Mouse (Mus musculus): ENCODE measurements around the gene Cadm1. TPM values are rescaled to one million over a fixed set of nuclear protein-coding genes. Genes with fewer than 3 reads are reported as not detected.

The Cadm1 gene
- polyA plus RNA-seq, 1 experiment: 70.3 TPM

- TF ChIP-seq EP300 (IDR thresholded peaks at IDR 0.05; ENCODE audit: insufficient read depth, low read depth, low read length): no peak
- no peak for TF ChIP-seq CTCF (IDR thresholded peaks at IDR 0.05; ENCODE audit: low read depth, low read length)
- TF ChIP-seq POLR2A (IDR thresholded peaks at IDR 0.05; ENCODE audit: insufficient read depth, low read length): no peak
- Histone ChIP-seq H3K36me3 (ENCODE audit: control insufficient read depth, insufficient read depth, low read length, poor library complexity, severe bottlenecking) (no peaks in the 10 kb centered on the region), H3K27me3 (ENCODE audit: control insufficient read depth, insufficient read depth, low read length, poor library complexity, severe bottlenecking) (0 out of 2 replicates have a peak, but pooled peaks cover 2% of the 10 kb centered on the region), H3K4me3 (ENCODE audit: low read depth, low read length) (peak overlapping the region; percentile 85), H3K27ac (ENCODE audit: insufficient read depth, low read length) (no peak overlapping the region), H3K9ac (ENCODE audit: low read depth, poor library complexity, severe bottlenecking) (peak overlapping the region; percentile 58), H3K4me1 (ENCODE audit: control insufficient read depth, insufficient read depth, low read length) (no peaks in the 10 kb centered on the region), H3K9me3 (replicated peaks; ENCODE audit: control insufficient read depth, insufficient read depth, low read length, poor library complexity, severe bottlenecking) (no peaks in the 10 kb centered on the region; the same call in 1 of the 2 replicates)
These were observed 791 bp upstream of the Cadm1 start for GRCm38 (mm10) chr9:47529182-47529581.

- no peak overlapping the region for H3K27ac ChIP-seq (ENCODE audit: insufficient read depth, low read length)
- H3K4me3 ChIP-seq (ENCODE audit: low read depth, low read length): peak overlapping the region; percentile 71
- TF ChIP-seq EP300 (IDR thresholded peaks at IDR 0.05; ENCODE audit: insufficient read depth, low read depth, low read length): no peak
- no peak for TF ChIP-seq POLR2A (IDR thresholded peaks at IDR 0.05; ENCODE audit: insufficient read depth, low read length)
- no peak for TF ChIP-seq CTCF (IDR thresholded peaks at IDR 0.05; ENCODE audit: low read depth, low read length)
- H3K36me3 ChIP-seq (ENCODE audit: control insufficient read depth, insufficient read depth, low read length, poor library complexity, severe bottlenecking): no peaks in the 10 kb centered on the region; the same call in 1 of the 2 replicates
- H3K27me3 ChIP-seq (ENCODE audit: control insufficient read depth, insufficient read depth, low read length, poor library complexity, severe bottlenecking): 0 out of 2 replicates have a peak, but pooled peaks cover 2% of the 10 kb centered on the region
- H3K4me1 ChIP-seq (ENCODE audit: control insufficient read depth, insufficient read depth, low read length): no peaks in the 10 kb centered on the region
- H3K9me3 ChIP-seq (replicated peaks; ENCODE audit: control insufficient read depth, insufficient read depth, low read length, poor library complexity, severe bottlenecking): no peaks in the 10 kb centered on the region; the same call in 1 of the 2 replicates
- H3K9ac ChIP-seq (ENCODE audit: low read depth, poor library complexity, severe bottlenecking): peak overlapping the region; percentile 89
These were observed 560 bp downstream of the Cadm1 start for GRCm38 (mm10) chr9:47530544-47530921.

- no peaks in the 10 kb centered on the region; the same call in 1 of the 2 replicates for H3K36me3 ChIP-seq (ENCODE audit: control insufficient read depth, insufficient read depth, low read length, poor library complexity, severe bottlenecking)
- H3K27ac ChIP-seq (ENCODE audit: insufficient read depth, low read length): no peak overlapping the region
- H3K27me3 ChIP-seq (ENCODE audit: control insufficient read depth, insufficient read depth, low read length, poor library complexity, severe bottlenecking): 0 out of 2 replicates have a peak, but pooled peaks cover 2% of the 10 kb centered on the region
- H3K4me3 ChIP-seq (ENCODE audit: low read depth, low read length): peak overlapping the region; percentile 71
- no peaks in the 10 kb centered on the region for H3K4me1 ChIP-seq (ENCODE audit: control insufficient read depth, insufficient read depth, low read length)
- TF ChIP-seq POLR2A (IDR thresholded peaks at IDR 0.05; ENCODE audit: insufficient read depth, low read length) (no peak), EP300 (IDR thresholded peaks at IDR 0.05; ENCODE audit: insufficient read depth, low read depth, low read length) (no peak), CTCF (IDR thresholded peaks at IDR 0.05; ENCODE audit: low read depth, low read length) (no peak)
- H3K9ac ChIP-seq (ENCODE audit: low read depth, poor library complexity, severe bottlenecking): peak overlapping the region; percentile 89
- no peaks in the 10 kb centered on the region; the same call in 1 of the 2 replicates for H3K9me3 ChIP-seq (replicated peaks; ENCODE audit: control insufficient read depth, insufficient read depth, low read length, poor library complexity, severe bottlenecking)
These were observed 1.2 kb downstream of the Cadm1 start for GRCm38 (mm10) chr9:47530922-47531850.

GRCm38 (mm10) chr9:47532215-47532865, 2.4 kb downstream of the Cadm1 start:
- Histone ChIP-seq H3K36me3 (ENCODE audit: control insufficient read depth, insufficient read depth, low read length, poor library complexity, severe bottlenecking) (no peaks in the 10 kb centered on the region; the same call in 1 of the 2 replicates), H3K9ac (ENCODE audit: low read depth, poor library complexity, severe bottlenecking) (peak overlapping the region; percentile 89), H3K4me3 (ENCODE audit: low read depth, low read length) (peak overlapping the region; percentile 36; the same call in 1 of the 2 replicates), H3K9me3 (replicated peaks; ENCODE audit: control insufficient read depth, insufficient read depth, low read length, poor library complexity, severe bottlenecking) (no peaks in the 10 kb centered on the region; the same call in 1 of the 2 replicates), H3K27ac (ENCODE audit: insufficient read depth, low read length) (no peak overlapping the region), H3K4me1 (ENCODE audit: control insufficient read depth, insufficient read depth, low read length) (no peaks in the 10 kb centered on the region), H3K27me3 (ENCODE audit: control insufficient read depth, insufficient read depth, low read length, poor library complexity, severe bottlenecking) (0 out of 2 replicates have a peak, but pooled peaks cover 2% of the 10 kb centered on the region)
- TF ChIP-seq EP300 (IDR thresholded peaks at IDR 0.05; ENCODE audit: insufficient read depth, low read depth, low read length) (no peak), POLR2A (IDR thresholded peaks at IDR 0.05; ENCODE audit: insufficient read depth, low read length) (no peak), CTCF (IDR thresholded peaks at IDR 0.05; ENCODE audit: low read depth, low read length) (no peak)

GRCm38 (mm10) chr9:47533461-47533860, 3.5 kb downstream of the Cadm1 start:
- Histone ChIP-seq H3K9ac (ENCODE audit: low read depth, poor library complexity, severe bottlenecking) (no peak overlapping the region), H3K4me1 (ENCODE audit: control insufficient read depth, insufficient read depth, low read length) (no peaks in the 10 kb centered on the region), H3K4me3 (ENCODE audit: low read depth, low read length) (no peak overlapping the region)

More at GRCm38 (mm10) chr9:47533461-47533860, 3.5 kb downstream of the Cadm1 start:
- Histone ChIP-seq H3K27ac (ENCODE audit: insufficient read depth, low read length) (no peak overlapping the region), H3K27me3 (ENCODE audit: control insufficient read depth, insufficient read depth, low read length, poor library complexity, severe bottlenecking) (0 out of 2 replicates have a peak, but pooled peaks cover 2% of the 10 kb centered on the region), H3K36me3 (ENCODE audit: control insufficient read depth, insufficient read depth, low read length, poor library complexity, severe bottlenecking) (no peaks in the 10 kb centered on the region; the same call in 1 of the 2 replicates), H3K9me3 (replicated peaks; ENCODE audit: control insufficient read depth, insufficient read depth, low read length, poor library complexity, severe bottlenecking) (no peaks in the 10 kb centered on the region; the same call in 1 of the 2 replicates)
- TF ChIP-seq POLR2A (IDR thresholded peaks at IDR 0.05; ENCODE audit: insufficient read depth, low read length): no peak
- no peak for TF ChIP-seq CTCF (IDR thresholded peaks at IDR 0.05; ENCODE audit: low read depth, low read length)
- TF ChIP-seq EP300 (IDR thresholded peaks at IDR 0.05; ENCODE audit: insufficient read depth, low read depth, low read length): no peak

All from ES-Bruce4 (cell line).